Mouse (Mus musculus): ENCODE results near the gene Golph3.

DNA sequence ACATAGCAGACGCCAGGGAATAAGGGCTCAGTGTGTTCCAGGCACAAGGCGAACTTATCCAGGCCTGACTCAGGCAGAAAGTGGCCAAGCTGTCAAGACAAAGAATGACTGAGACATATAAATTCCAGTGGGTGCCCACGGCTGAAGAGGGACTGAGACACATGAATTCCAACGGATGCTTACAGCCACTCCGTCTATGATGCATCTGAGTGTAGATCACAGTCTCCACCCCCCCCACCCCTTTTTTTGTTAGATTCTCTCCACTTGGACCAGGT, 35.8 kb upstream of the Golph3 start:
- TF ChIP-seq CTCF (IDR thresholded peaks at IDR 0.05 in 2 of 3, conservative IDR thresholded peaks at IDR 0.05 in 1 of 3; ENCODE audit: control insufficient read depth in 1 of 3, insufficient read depth in 1 of 3, low read depth in 2 of 3, low read length in 3 of 3, poor library complexity in 1 of 3, severe bottlenecking in 1 of 3) (no peak), TCF12 (IDR thresholded peaks at IDR 0.05; ENCODE audit: low read depth, low read length) (no peak), POLR2A (IDR thresholded peaks at IDR 0.05; ENCODE audit: control insufficient read depth in 1 of 2, insufficient read depth in 1 of 2, low read depth in 1 of 2, low read length in 2 of 2, poor library complexity in 1 of 2) (no peak), ZNF384 (IDR thresholded peaks at IDR 0.05; ENCODE audit: low read depth, low read length) (no peak), JUND (IDR thresholded peaks at IDR 0.05; ENCODE audit: low read depth, low read length) (no peak), HCFC1 (IDR thresholded peaks at IDR 0.05; ENCODE audit: low read depth, low read length) (no peak), ETS1 (IDR thresholded peaks at IDR 0.05; ENCODE audit: low read depth, low read length) (no peak), ELF1 (IDR thresholded peaks at IDR 0.05; ENCODE audit: low read depth, low read length) (no peak), RAD21 (IDR thresholded peaks at IDR 0.05; ENCODE audit: low read depth, low read length) (no peak), CHD2 (IDR thresholded peaks at IDR 0.05; ENCODE audit: low read length) (no peak)

Measured in MEL (cell line).